Mouse (Mus musculus) liver, embryonic 14.5 days (tissue): ENCODE results near the gene Gdpd2.

Experiments
- CTCF ChIP-seq: IDR thresholded peaks from 2 replicates; pipeline ENCODE4 v1.5.1; 2016; ENCODE audit warnings: antibody characterized with exemption, low read depth, control low read depth
- EP300 ChIP-seq: IDR thresholded peaks from 2 replicates; pipeline ENCODE4 v1.6.1; 2016; ENCODE audit warnings: antibody characterized with exemption, low read depth

GRCm38 (mm10) chrX:100775405-100775804, 45.7 kb downstream of the Gdpd2 start:
- TF ChIP-seq CTCF, result no peak
- no peak for TF ChIP-seq EP300
